Mouse (Mus musculus) liver, embryonic 14 days (tissue): ENCODE data around the gene Fbxl20. TPM values are rescaled to one million over a fixed set of nuclear protein-coding genes. Genes with fewer than 3 reads are reported as not detected.

Experiments used
- polyA plus RNA-seq: library from polyadenylated mRNA; depleted of rRNA; stranded (reverse); fragments of >200 nt; gene quantifications from 2 replicates; pipeline ENCODE4 v1.2.3, GENCODE M21; 2012; rRNA removed

Gene Fbxl20
- 2.4 and 2.5 TPM in 2 replicates for polyA plus RNA-seq

DNA sequence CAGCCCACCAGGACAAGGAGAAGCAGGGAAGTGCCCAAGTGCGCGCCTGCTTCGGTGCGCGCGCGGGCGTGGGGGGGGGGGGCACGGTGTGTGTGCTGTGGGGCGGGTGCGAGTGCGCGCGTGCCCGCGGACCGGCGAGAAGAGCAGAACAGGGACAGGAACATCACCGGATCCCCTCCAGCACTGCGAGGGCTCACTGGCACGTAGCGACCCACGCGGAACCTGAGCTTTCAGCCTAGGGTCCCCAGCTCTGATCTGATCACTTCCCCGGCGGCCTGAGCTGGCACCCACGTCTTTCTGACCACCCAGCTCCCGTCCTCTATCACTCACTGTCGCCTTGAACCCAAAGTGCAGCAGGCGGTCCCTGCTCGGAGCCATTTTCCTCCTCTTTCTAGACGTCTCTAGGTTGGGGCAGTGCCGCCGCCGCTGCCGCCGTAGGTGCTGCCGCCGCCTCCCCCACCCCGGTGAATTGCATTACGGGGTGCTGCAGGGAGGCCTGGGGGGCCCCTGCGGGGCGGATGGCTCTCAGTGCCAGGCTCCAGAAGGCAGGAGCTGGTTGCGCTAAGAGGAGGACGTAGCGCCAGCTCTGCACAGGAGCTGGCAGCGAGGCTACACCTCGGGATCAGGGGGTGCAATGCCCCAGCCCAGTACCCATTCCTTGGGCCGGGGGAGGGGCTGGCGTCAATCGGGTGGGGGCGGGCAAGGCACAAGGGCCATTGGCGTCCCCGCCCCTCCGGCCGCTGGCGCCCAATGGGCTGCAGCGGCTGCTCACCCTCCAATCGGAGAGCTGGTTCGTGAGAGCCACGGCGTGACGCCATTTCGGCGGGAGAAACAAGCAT lies at the start of gene Fbxl20:
Gene Fbxl20, minus strand, starts transcription at position 618 of the 839 bp plus-strand sequence.

DNA sequence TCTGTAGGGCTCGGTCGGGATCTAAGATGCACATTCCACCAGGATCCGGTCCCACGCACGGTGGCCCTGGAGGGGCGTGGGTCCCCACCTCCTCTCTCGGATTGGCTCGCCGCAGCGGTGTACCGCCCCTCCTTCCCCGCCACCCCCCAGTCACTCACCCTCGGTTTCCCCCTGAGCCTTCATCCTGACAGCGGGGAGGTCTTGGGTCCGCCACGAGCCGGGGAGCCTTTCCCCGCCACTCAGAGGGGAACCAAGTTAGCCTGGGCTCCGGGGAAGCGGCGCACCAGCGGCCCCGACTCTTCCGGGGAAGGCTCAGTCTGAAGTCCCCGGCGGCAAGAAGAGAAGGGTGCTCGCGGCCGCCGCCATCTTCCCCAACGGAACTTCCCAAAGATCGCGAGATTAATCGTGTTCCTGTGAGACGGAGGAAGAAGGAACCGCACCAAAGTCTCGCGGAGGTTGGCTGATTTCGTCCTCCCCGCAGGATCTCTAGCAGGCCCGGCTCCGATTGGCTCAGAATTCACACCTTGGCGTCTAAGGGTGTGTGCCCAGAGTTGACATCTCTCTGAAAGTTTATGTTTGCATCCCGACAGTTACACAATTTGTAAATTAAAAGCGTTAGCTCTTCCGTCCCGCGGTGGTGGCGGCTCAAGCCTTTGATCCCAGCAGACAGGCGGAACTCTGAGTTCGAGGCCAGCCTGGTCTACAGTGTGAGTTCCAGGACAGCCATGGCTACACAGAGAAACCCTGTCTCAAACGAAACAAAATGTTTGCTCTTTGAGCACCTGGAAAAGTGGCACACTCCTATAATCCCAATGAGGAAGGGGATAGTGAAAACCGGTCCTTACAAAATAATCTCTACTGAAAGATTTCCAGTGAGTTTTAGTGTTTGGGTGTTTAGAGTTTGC lies 43.0 kb upstream of the Fbxl20 start, which contains the start of gene Med1:
Gene Med1, minus strand, starts transcription at position 393 of the 905 bp plus-strand sequence.

DNA sequence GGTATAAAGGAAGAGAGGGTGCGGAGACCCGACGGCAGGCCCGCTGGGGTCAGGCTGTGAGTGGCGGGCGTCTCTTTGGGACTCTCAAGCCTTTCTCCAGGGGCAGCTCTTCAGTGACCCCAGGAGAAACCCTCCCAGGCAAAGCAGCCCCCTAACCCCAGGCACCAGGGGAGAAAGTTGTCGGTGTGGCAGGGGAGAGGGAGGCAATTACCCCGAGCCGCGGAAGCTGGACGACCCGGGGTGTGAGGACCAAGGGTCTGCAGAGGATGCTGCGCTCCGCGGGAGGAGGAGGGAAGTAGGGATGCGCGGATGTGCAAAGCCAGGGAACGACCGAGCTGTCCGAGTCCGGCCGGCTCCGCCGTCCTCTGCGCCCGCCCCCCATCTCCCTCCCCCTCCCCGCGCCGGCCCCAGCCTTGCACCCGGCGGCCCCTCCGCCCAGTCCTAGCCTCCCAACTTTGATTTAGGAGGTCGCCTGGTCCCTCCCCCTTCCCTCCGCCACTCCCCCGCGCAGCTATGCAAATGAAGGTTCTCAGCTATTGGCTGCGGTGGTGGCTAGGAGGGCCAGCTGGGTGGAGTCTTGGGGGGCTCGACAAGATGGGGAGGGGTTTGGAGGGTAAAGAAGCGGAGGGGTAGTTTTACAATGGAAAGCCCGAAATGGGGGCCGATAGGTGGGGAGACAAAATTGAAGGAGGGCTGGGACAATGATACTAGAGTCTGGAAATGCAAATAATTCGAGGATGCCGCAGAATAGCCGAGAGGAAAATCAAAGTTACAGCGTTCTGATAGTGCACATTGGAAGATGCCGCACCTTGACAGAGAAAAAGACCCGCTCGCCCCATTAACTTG lies 97.0 kb downstream of the Fbxl20 start, which contains the start of gene Stac2:
Gene Stac2, minus strand, starts transcription at position 474 of the 846 bp plus-strand sequence.

Other genes with a start within 250 kb of the Fbxl20 start
- 0.27 and 0.35 TPM in 2 replicates for gene Plxdc1, start 164.0 kb downstream of the Fbxl20 start, polyA plus RNA-seq
- 2.2 and 2.9 TPM in 2 replicates for gene Arl5c, start 154.2 kb downstream of the Fbxl20 start, polyA plus RNA-seq
- gene Cacnb1, start 127.4 kb downstream of the Fbxl20 start, polyA plus RNA-seq: 0.50 and 0.90 TPM in 2 replicates
- 1,065 and 1,104 TPM in 2 replicates for gene Rpl19, start 123.7 kb downstream of the Fbxl20 start, polyA plus RNA-seq
- gene Stac2, start 96.9 kb downstream of the Fbxl20 start, polyA plus RNA-seq: 0.01 TPM in 1 of 2 replicates, not detected in the other
- 9.7 and 12.2 TPM in 2 replicates for gene Med1, start 42.9 kb upstream of the Fbxl20 start, polyA plus RNA-seq
- gene Cdk12, start 52.7 kb upstream of the Fbxl20 start, polyA plus RNA-seq: 9.6 and 11.0 TPM in 2 replicates
- gene Neurod2, start 179.2 kb upstream of the Fbxl20 start, polyA plus RNA-seq: 0.02 TPM in 1 of 2 replicates, not detected in the other
- 0.03 and 0.07 TPM in 2 replicates for gene Ppp1r1b, start 198.0 kb upstream of the Fbxl20 start, polyA plus RNA-seq
- gene Stard3, start 208.0 kb upstream of the Fbxl20 start, polyA plus RNA-seq: 14.5 and 15.8 TPM in 2 replicates
- gene Tcap, start 233.4 kb upstream of the Fbxl20 start, polyA plus RNA-seq: 0.05 and 0.27 TPM in 2 replicates
- gene Pnmt, start 236.0 kb upstream of the Fbxl20 start, polyA plus RNA-seq: not detected in 2 replicates